Mouse (Mus musculus) kidney, adult 8-10 months (tissue): ENCODE results near the gene Pir.

ENCODE experiments used
- DNase-seq, 2 experiments: peaks; one replicate each; pipeline ENCODE4 v3.0.0; 2022

The Pir gene

DNA sequence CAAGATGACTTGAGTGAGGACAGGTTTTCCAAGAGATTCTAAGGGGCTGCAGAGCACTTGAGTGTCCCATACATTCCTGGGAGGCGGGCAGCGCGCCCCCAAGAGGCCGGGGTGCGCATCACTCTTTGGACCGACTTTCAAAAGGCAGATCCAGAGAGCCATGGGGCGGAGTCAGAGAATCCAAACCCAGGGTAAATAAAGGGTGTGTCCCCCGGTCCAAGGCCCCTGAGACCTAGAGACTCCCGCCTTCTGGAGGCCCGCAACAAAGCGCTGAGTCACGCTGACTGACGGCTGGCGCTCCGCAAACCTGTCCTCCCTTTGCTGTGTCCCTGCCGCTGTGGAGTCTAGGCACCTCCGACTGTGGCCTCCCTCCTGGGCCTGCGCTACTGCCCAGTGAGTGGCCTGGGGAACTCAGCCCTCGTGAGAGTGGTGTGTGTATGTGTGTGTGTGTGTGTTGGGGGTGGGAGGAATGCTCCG, at the start of gene Pir:
TSS of gene Pir (plus strand) at position 87 of the 477 bp plus-strand sequence.
- peak; percentile 24 to 25 for DNase-seq

DNA sequence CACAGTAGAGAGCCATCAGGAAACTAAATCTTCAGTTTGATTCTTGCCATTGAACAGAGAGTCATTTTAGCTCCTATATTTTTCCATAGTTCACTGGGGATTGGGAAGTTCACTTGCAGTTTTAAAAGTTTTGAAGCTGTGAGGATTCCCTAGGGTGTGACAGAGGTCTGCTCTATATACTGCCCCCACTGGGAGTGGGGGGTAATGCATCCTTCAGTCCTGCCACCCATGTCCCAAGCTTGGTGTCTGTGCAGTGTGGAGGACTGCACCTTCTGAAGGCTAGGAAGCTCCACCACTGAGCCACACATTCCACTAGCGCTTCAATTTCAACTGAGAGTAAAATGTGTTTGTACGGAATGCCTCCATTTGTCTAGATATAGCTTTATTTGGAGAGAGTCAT, 47.2 kb upstream of the Pir start:
- DNase-seq: peak in 1 of 2 experiments; percentile 14

DNA sequence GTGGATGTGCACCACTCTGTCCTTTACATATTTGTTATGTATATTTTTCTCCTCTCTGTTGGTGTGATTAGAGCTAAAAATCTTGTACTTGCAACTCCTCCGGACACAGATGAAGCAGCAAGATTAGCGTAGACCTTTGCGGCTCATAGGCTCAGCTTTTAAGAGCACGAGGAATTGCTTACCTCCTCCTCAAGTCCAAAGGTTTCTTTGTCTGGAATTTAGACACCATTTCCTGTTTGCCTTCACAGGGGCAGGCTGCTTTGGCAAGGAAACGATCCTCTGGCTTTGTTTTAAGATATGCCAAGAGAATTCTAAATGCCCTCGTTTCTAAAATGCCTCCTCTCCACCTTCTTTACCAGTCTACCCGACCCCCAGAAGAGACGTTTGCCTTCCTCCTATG, 35.8 kb upstream of the Pir start:
- peak; percentile 27 to 36 for DNase-seq

DNA sequence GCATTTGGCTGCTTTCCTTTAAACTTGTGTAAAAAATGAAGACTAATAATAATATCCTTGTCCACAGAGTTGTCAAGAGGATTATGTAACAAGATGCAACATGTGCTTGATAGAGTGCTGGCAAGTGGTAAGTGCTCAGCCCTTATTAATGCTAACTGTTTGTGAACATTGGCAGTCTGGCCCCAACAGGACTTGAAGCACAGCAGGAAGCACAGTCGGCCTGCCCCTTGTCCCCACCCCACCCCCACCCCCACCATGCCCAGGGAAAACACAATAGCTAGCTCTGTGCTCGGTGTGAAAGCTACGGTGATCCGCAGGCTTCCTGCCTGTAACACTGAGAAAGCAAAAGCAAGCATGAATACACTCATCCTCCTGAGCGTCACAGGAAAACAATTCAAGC, 23.5 kb upstream of the Pir start:
- no peak for DNase-seq

DNA sequence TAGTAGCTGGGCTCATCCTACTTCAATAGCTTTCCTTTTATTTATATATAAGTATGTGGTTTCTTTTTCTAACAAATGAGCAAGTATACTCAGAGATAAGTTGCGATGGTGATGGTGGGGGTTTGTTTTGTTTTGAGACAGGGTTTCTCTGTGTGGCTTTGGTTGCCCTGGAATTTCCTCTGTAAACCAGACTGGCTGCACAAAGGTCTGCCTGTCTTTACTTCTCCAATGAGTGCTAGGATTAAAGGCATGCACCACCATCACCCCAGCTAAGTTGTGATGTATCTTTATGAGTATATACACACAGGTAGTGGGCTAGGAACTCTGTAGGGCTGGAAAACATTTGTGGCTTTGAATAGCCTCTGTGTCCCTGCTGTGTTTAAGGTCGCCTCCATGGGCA, 22.4 kb upstream of the Pir start:
- no peak for DNase-seq

DNA sequence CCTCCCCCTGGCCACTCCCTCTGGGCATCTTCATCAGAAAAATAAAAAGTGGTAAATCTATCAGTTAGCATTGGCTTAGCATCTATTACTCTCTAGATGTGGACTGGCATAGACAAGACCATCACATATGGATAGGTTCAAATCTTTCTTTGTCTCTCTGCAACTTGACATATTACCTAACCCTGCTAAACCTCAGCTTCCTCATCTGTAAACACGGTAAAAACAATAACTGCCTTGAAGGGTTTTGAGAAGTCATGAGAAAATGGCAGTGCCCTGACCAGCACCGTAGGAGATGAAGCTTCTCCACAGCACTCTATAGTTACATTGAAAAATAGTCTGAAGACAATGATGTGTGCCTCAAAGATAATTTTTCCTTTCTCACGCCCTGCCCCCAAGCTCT, 12.6 kb upstream of the Pir start:
- no peak for DNase-seq

DNA sequence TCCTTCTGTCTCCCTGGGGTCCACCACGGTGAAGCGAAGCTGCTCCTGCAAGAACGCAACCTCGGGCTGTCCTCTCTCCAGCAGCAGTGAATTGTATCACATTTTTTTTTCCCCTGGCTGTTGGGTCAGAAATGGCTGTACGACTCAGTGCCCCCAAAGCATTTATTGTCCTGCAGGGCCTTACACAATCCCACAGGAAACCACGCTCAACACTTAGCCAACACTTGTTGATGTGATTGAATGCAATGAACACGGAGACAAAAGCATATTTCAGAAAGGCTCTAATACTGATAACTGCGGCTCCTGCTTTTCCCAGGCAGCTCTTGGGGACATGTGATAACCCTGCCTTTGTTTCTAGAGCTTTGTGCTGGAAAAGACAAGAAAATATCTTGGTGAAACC, 11.1 kb upstream of the Pir start, which contains the start of gene Bmx:
TSS of gene Bmx (minus strand) at position 137 of the 400 bp plus-strand sequence.
- DNase-seq: no peak

DNA sequence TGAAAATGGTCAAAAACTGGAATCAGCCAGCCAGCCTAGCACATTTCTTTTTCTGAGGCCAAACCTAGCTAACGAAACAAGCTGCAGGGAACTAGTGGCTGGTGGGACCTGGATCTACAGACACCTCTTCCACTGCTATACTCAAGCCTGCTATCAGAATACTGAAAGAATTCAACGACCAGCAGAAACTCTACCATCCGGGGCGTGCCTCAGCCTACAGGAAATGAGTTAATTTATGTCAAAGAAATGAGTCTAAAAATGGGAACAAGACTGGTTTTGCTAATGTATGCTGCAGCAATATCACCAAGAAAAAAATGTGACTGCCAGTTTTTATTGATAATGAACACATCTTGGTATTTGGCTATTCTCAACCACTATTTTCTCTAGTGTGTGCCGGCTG, 10.5 kb upstream of the Pir start:
- no peak for DNase-seq

DNA sequence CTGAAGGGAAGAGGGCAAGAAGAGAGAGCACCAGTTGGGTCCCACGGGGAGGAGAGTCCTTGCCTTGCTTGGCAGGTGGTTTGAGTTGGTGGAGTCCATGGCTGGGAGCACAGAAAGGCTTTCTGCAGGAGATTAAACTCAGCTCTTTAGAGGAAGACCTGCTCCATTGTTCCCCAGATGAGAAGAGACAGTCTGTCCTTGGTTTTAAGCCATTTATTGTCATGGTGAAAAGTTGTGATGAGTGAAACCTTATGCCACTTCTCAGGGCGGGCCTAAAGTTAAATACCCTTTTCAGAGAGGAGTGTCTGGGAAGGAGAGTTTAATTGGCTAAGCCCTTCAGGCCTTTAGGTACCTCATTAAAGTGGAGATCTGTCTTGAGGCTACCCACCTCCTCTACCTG, 6.9 kb upstream of the Pir start:
- no peak for DNase-seq

DNA sequence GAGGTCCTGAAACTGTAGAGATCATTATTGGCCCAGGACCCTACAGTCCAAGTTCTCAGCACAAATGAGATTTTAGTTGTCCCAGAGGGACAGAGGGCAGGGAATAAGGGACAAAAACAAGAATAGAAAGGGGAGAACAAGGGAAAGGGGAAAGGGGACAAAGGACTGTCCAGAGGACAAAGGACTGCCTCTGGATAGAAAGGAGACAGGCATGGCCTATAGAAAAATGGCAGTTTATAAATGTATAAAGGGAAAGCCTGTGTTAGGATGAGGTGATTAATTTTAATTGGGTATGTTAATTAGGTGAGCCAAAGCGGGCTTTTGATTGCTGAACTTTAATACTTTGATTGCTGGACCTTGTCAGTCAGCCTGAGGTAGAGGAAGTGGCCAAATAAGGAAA, 4.3 kb upstream of the Pir start:
- no peak for DNase-seq

DNA sequence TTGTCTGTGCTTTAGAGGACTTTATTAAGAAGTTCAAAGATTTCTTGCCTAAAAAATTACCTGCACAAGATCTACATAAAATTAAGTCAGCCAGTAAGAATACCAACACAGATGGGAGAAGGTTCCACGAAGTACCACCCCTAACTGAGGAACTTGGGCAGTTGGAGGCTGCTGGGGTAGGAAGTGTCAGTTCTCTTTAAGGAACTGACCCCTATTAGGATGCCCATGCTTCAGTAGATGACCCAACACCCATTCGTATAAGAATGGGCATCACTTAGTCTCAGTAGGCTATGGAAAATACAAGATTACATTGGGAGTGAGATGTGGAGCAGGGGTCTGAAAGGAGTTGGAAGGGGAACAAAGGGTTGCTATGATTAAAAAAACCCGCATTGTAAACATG, 1.4 kb downstream of the Pir start:
- DNase-seq: no peak

DNA sequence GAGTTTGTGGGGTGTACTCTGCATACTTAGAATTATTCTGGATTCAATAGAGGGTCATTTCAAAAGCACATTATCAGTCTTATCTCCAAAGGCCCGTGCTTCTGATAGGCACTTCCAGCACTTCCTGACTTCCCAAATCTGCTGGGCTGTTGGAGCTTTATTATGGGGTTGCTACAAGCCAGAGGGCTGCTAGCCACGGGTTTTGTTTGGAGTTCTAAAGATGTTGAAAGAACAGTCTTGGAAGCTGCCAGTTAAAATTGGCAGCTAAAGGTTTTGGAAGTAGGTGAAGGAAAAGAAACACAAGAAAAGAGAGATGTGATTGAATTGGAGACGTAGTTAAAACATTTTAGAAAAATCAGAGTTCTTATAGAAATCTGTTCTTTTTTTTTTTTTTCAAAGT, 6.4 kb downstream of the Pir start:
- DNase-seq: no peak

DNA sequence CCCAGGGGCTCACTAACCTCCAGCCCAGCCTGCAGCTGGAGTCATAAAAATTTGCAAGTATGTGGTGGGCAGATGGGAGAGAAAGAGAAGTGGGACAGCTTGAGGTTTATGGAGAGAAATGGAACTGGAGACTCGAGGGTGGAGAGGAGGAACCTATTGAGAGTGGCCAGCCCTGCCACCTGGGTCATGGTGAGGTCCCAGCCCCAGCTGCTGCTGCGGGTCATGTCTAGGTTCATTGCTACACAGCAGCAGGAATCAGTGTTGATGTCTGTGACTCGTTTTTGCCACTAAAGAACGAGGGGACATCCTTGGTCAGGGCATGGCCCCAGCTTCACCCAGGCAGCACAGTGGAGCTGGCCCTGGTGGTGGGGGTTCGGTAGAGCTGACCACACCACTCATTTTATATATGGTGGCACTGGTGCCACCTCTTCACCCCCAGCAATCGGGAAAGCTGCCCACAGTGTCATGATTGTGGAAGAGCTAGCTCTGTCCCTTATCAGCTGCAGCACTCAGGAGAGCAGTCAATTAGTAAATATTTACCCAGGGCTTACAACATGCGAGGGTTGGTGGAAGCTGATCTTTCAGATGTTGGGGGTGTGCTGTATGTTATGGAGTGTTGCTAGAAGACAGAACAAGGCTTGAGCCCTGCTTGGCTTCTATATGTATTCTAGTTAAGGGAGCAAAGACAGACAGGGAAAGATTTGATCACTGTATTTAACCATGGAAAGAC, 11.9 kb downstream of the Pir start:
- DNase-seq: no peak

DNA sequence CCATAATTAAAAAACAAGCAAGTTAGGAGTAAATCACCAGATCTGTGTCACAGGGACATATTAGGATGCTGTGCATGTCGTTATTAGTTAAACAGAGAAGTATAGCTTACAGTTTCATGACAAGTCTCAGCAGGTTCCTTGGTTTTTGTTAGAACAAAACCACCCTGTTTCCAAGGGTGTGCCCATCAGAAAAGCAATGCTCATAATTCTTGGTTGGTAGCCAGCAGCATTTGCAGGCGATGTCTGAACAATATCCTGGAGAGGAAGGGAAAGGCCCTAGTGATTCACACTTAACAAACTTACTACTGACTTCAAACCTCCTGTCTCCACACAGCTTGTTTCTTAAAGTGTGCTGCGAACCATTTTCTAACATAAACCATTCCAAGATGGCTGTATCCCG, 14.6 kb downstream of the Pir start:
- no peak for DNase-seq

DNA sequence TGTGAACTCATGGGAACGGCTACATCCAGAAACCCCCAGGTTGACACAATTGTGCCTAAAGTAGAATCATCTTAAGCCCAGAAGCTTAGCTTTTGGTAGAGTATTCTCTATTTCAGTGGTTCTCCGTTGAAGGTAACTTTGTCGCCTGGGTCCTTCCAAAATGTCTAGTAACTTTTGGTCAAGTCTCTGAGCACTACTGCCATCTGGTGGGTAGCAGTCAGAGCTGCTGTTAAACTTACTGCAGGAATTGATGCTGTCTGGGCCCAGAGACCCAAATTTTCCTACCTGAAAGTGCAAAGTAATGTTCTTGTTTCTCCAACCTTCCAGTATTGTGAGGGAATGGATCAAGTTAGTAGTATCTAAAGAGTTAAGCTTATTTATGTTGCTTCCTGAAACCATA, 17.9 kb downstream of the Pir start:
- DNase-seq: peak in 1 of 2 experiments; percentile 18

DNA sequence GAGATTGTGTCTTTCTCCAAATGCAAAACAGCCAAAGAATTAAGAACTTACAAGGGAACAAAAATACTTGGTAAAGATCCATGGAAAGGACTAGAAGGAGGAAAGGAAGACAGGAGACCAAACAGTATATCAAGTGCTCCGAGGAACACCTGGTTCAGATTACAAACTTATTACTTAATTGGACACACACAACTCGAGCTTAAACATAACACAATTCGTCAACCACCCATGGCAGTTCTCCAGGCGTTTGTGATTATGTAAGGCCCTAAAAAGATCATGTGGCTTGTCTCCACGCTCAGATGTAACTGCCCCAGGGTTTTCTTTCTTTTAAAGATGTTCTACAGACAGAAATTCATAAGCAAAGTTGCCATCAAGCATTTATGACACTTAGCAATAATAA, 22.0 kb downstream of the Pir start:
- peak in 1 of 2 experiments; percentile 2 for DNase-seq

DNA sequence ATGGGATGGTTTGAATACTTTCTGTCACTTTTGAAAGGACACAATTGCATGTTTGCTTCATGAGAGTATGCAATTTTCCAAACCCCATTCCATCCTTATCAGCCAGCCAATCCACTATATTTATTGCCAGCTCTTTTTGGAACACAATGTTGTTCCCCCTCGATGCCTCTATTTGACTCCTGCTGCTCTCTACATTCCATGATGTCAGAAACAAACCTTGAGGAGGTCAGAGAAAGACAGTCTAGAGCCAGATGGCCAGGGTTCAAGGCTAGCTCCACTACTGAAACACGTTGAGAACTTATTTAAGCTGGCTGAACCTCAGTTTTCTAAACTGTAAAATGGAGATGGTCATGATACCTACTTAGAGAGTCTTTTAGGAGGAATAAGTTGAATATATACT, 37.1 kb downstream of the Pir start:
- no peak for DNase-seq

DNA sequence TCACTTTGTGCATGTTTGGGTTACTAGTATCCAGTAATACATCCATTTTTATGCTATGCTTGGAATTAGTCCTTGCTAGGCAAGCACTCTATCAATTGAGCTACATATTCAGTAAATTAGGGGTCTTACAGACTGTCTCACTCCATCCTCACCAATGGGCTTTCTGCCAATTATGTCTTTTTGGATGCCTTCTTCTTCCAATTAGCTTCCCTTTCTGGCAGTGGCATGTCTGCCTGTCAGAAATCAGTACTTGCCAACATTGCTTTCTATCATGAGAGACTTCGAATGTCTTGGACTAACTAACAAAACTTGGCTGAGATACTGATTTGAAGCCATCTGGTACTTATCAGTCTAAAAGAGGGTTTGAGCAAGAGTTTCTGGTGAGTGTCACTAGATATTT, 44.7 kb downstream of the Pir start:
- no peak for DNase-seq

DNA sequence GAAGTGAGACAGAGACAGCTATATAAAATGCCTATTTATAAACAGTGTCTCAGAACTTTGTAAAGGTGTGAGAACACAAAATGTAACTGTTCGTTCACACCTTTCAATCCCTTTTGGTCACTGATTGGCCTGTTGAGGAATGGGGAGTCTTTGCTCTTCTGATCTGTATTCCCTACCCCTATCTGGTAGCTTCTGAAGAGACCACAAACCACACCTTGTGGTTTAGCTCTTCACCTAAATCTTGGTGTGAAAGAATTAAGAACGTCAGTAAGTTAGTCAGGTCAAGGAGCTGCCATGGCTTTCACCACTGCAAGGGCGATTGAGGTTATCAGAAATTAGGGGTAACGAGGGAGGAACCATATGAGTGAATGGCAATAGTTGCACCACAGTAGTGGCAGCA, 49.4 kb downstream of the Pir start:
- DNase-seq: no peak

DNA sequence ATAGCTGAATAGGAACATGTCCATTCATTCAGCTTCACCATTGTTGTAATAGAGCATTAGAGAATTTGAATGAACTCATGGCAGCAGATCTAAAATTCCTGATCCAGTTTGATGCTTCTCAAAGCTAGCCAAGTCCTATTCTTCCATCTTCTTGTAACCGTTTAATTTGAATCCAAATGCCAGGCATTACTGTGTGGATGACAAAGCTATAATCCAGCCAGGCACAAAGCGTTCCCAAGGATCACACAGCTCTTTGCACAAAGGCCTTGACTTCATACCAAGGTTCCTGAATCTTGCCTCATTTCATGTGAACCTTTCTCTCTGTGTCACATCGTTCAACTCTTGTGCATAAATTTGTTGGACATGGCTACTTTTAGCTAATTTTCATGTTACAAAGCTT, 50.9 kb downstream of the Pir start:
- no peak for DNase-seq

DNA sequence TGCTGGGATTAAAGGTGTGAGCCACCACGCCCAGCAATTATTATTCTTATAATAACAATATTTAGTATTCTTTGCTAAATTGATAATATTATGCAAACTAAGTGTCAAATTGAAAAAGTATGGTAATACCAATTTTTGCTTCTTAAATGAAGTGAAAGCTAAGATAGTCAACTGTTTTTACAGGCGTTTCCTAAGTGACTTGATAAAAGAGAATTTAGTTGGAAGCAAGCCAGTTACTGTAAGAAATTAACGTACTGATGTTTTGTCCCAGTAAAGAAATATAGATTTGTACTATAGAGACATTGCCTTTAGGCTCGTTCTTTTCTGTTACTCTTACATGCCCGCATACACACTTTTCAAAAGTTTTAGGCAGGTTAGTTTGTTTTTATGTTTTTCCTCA, 53.3 kb downstream of the Pir start:
- DNase-seq: no peak

DNA sequence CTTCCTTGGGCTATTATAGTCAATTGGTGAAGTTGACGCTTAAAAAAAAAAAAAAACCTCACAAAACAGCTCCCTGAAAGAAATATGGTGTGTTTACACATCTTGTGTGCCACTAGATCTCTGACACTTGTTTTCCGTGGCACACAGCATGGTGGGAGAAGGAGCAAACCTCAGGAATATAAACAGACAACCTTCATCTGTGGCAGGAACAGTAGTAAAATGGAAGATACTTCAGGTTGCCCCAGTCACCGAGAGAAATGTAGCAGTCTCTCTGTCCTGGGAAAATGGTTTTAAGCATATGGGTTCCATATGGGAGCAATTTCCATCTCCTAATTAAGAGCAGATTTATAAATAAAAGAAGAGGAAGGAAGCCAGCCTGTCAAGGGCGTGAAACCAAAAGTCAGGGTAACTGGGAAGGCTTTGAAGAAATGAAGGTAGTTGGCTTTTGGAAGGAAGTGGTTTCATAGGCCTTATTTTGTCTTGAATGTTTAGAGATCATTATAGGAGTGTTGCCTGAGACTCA, 54.3 kb downstream of the Pir start:
- DNase-seq: no peak

DNA sequence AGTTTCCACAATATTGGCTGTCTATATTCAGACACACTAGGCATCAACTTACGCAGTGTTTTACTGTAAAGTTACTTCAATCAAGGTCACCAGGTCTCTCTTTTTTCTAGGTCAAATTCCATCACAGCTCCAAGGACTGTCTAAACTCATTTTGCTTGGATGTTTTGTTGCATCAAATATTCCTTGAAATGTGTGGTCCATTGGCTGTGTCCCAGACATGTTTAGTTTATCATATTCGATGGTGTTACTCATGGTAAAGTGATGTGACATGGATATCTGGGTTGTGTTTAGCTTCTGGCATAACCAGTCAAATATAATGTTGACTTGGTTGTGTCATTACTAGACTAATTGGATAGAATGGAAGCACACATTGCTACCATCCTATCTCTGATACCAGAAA, 61.2 kb downstream of the Pir start:
- no peak for DNase-seq

DNA sequence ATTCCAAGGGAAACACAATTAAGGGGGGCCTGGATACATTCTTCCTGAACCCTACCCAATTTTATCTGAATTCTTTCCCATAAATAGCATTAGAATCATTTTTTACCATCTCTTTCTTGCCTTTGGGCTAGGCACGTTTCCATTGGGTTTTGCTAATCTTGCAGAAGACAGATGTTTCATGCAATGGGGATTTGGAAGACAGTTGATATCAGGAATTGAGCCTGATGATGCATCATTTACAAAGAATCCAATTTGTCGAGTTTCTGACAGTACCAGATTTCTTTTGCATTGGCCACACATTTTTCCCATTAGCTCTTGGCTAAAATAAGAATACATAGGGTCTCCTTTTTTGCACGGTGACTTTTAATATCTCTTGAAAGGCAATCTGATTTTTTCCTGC, 61.6 kb downstream of the Pir start:
- DNase-seq: no peak

DNA sequence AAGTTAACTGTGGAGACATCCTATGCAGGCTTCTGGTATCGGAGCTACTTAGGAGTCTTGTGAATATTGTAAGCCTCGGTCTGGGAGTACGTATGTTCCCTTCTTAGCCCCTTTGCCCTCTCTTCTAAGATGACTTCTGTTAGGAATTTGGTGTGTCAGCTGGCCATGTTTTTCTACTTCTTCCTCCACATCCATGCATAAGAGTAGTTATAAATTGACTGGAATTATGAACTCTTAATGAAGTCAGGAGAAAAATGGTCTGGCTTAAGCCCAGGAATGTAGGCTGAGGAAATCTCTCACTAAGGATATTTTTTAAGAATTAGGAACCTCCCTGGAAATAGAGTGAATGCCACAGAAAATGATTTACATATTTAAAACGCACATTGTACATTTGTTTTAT, 69.4 kb downstream of the Pir start:
- no peak for DNase-seq
